In the genomic region with DNA sequence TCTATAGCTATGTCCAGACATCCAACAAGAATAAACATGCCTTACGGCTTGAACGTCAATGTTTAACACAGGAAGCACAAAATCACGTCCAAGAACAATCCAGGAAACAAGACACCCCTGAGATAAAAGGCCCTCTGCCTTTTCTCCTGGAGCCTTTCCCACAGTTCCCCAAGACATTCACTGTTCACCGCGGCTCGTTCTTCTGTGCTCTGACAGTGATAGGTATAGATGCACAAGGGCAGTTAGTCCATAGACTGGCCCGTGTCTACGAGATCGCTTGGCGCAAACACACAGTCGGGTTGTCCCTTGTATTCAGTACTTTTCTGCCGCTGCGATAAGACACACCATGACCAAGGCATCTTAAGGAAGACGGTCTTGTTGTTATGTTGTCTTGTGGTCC, we compare ENCODE assay signal across 11 mouse cellular contexts.
DNase-seq lines count a peak whose midpoint lies in the region; ATAC-seq and TF ChIP-seq lines count a peak whose summit lies in the region.
"Had no signal": no experiment of that assay in that cellular context is flagged by ENCODE, and none has a peak within 500 bp of the region (broad histone marks: within the 10 kb centered on the region; RNA-seq: fewer than 3 reads in every experiment).

No protein-coding gene starts in this region.

- WGBS in heart, embryonic 10.5 days: 46% methylated on average over 14 of the region's 14 CpGs
- 69% methylated on average over 14 of the region's 14 CpGs for WGBS in kidney, embryonic 15.5 days
- 73% methylated on average over 14 of the region's 14 CpGs for WGBS in midbrain, postnatal 0 days
- 76% methylated on average over 14 of the region's 14 CpGs for WGBS in midbrain, embryonic 11.5 days
- WGBS in neural tube, embryonic 13.5 days: 69% methylated on average over 14 of the region's 14 CpGs

- peak overlapping the region; percentile 80 for H3K27ac ChIP-seq in heart, embryonic 10.5 days
- 0 out of 2 replicates have a peak overlapping the region, but pooled peaks have one; percentile 7 for H3K27ac ChIP-seq in kidney, embryonic 15.5 days
- H3K27ac ChIP-seq in midbrain, postnatal 0 days (ENCODE audit: low read depth, low read length): no peak overlapping the region; the same call in 1 of the 2 replicates
- H3K27ac ChIP-seq in midbrain, embryonic 11.5 days (ENCODE audit: low read depth, low read length): no peak overlapping the region
- no peak overlapping the region for H3K27ac ChIP-seq in neural tube, embryonic 13.5 days (replicated peaks)
- H3K27ac ChIP-seq: embryonic facial prominence, embryonic 15.5 days had no signal

- no peak for ATAC-seq in kidney, embryonic 15.5 days (replicated peaks; ENCODE audit: low FRiP score)
- ATAC-seq in midbrain, postnatal 0 days (ENCODE audit: low FRiP score): no peak
- ATAC-seq in midbrain, embryonic 11.5 days (ENCODE audit: low FRiP score): no peak
- ATAC-seq in neural tube, embryonic 13.5 days (ENCODE audit: low read depth): no peak; the same call in 1 of the 2 replicates

- no peaks in the 10 kb centered on the region for H3K36me3 ChIP-seq in heart, embryonic 10.5 days
- no peaks in the 10 kb centered on the region for H3K36me3 ChIP-seq in kidney, embryonic 15.5 days
- H3K36me3 ChIP-seq in midbrain, postnatal 0 days (ENCODE audit: insufficient read depth, low read length): no peaks in the 10 kb centered on the region
- no peaks in the 10 kb centered on the region for H3K36me3 ChIP-seq in midbrain, embryonic 11.5 days (ENCODE audit: control insufficient read depth, insufficient read depth, low read length)
- H3K36me3 ChIP-seq in neural tube, embryonic 13.5 days: no peaks in the 10 kb centered on the region
- H3K36me3 ChIP-seq: embryonic facial prominence, embryonic 15.5 days had no signal

- TF ChIP-seq CTCF in midbrain, postnatal 0 days (IDR thresholded peaks at IDR 0.05): no peak

- no peak for DNase-seq in heart, embryonic 10.5 days (ENCODE audit: low spot score)
- DNase-seq in heart, adult 18-20 months: no peak
- DNase-seq in kidney, adult 9 months: no peak
- no peak for DNase-seq in midbrain, postnatal 0 days (ENCODE audit: low spot score)
- DNase-seq in midbrain, embryonic 11.5 days (ENCODE audit: low spot score, missing footprints): no peak
- DNase-seq in adrenal gland, postnatal 36 days: no peak
- DNase-seq: cerebellum, postnatal 36 days; thymus, adult 18-20 months had no signal

- no peaks in the 10 kb centered on the region for H3K27me3 ChIP-seq in heart, embryonic 10.5 days (ENCODE audit: insufficient read depth, poor library complexity, severe bottlenecking)
- no peaks in the 10 kb centered on the region for H3K27me3 ChIP-seq in kidney, embryonic 15.5 days
- no peaks in the 10 kb centered on the region for H3K27me3 ChIP-seq in midbrain, postnatal 0 days (ENCODE audit: insufficient read depth, low read length)
- no peaks in the 10 kb centered on the region for H3K27me3 ChIP-seq in midbrain, embryonic 11.5 days (ENCODE audit: control insufficient read depth, insufficient read depth, low read length)
- H3K27me3 ChIP-seq in neural tube, embryonic 13.5 days: no peaks in the 10 kb centered on the region
- H3K27me3 ChIP-seq: embryonic facial prominence, embryonic 15.5 days had no signal

- H3K9me3 ChIP-seq in heart, embryonic 10.5 days: no peaks in the 10 kb centered on the region
- H3K9me3 ChIP-seq in kidney, embryonic 15.5 days (replicated peaks): no peaks in the 10 kb centered on the region
- H3K9me3 ChIP-seq in midbrain, postnatal 0 days (ENCODE audit: low read length): no peaks in the 10 kb centered on the region
- no peaks in the 10 kb centered on the region for H3K9me3 ChIP-seq in midbrain, embryonic 11.5 days (ENCODE audit: control insufficient read depth, low read length)
- H3K9me3 ChIP-seq in neural tube, embryonic 13.5 days: 0 out of 2 replicates have a peak, but pooled peaks cover 4% of the 10 kb centered on the region
- H3K9me3 ChIP-seq: embryonic facial prominence, embryonic 15.5 days had no signal

- no peak overlapping the region for H3K4me2 ChIP-seq in kidney, embryonic 15.5 days
- H3K4me2 ChIP-seq in midbrain, postnatal 0 days (ENCODE audit: low read depth, low read length, poor library complexity, severe bottlenecking): peak overlapping the region; percentile 12; the same call in 1 of the 2 replicates
- H3K4me2 ChIP-seq in midbrain, embryonic 11.5 days: no peak overlapping the region; the same call in 1 of the 2 replicates
- H3K4me2 ChIP-seq in neural tube, embryonic 13.5 days: peak overlapping the region; percentile 25
- H3K4me2 ChIP-seq: embryonic facial prominence, embryonic 15.5 days had no signal

- H3K4me3 ChIP-seq in heart, embryonic 10.5 days: peak overlapping the region; percentile 28; the same call in 1 of the 2 replicates
- H3K4me3 ChIP-seq in kidney, embryonic 15.5 days (replicated peaks): no peak overlapping the region
- no peak overlapping the region for H3K4me3 ChIP-seq in midbrain, postnatal 0 days (ENCODE audit: low read depth, low read length)
- H3K4me3 ChIP-seq in midbrain, embryonic 11.5 days (ENCODE audit: low read depth, low read length): no peak overlapping the region
- no peak overlapping the region for H3K4me3 ChIP-seq in neural tube, embryonic 13.5 days
- H3K4me3 ChIP-seq: embryonic facial prominence, embryonic 15.5 days had no signal

- peaks cover 54% of the 10 kb centered on the region for H3K4me1 ChIP-seq in heart, embryonic 10.5 days
- H3K4me1 ChIP-seq in kidney, embryonic 15.5 days: peaks cover 54% of the 10 kb centered on the region
- peaks cover 4% of the 10 kb centered on the region; the same call in 1 of the 2 replicates for H3K4me1 ChIP-seq in midbrain, postnatal 0 days (ENCODE audit: insufficient read depth, low read length)
- H3K4me1 ChIP-seq in midbrain, embryonic 11.5 days (ENCODE audit: control insufficient read depth, insufficient read depth, low read length): peaks cover 17% of the 10 kb centered on the region
- H3K4me1 ChIP-seq in neural tube, embryonic 13.5 days (replicated peaks): peaks cover 45% of the 10 kb centered on the region

- no peak overlapping the region for H3K9ac ChIP-seq in kidney, embryonic 15.5 days
- H3K9ac ChIP-seq in midbrain, postnatal 0 days (replicated peaks; ENCODE audit: low read length, poor library complexity, severe bottlenecking): no peak overlapping the region
- H3K9ac ChIP-seq in midbrain, embryonic 11.5 days (ENCODE audit: low read length): no peak overlapping the region
- H3K9ac ChIP-seq in neural tube, embryonic 13.5 days: no peak overlapping the region
- H3K9ac ChIP-seq: embryonic facial prominence, embryonic 15.5 days had no signal

Comparison
In these comparisons a context has a peak if more than half of its experiments do, and no peak if none do; other contexts are left out.
1. H3K4me2 ChIP-seq: peak in midbrain, postnatal 0 days (single experiment) and neural tube, embryonic 13.5 days (single experiment); none in kidney, embryonic 15.5 days (single experiment) and midbrain, embryonic 11.5 days (single experiment).
2. H3K27ac ChIP-seq: peak in heart, embryonic 10.5 days (single experiment) and kidney, embryonic 15.5 days (single experiment); none in midbrain, postnatal 0 days (single experiment), midbrain, embryonic 11.5 days (single experiment) and neural tube, embryonic 13.5 days (single experiment).